Mouse (Mus musculus): ENCODE measurements around the gene H2-Aa. TPM values are rescaled to one million over a fixed set of nuclear protein-coding genes. Genes with fewer than 3 reads are reported as not detected.
A peak's percentile ranks its signal among the peaks of the same experiment; 100 is the strongest.

Gene H2-Aa
- polyA plus RNA-seq, 1 experiment from 2014 or later = 0.83 TPM

DNA sequence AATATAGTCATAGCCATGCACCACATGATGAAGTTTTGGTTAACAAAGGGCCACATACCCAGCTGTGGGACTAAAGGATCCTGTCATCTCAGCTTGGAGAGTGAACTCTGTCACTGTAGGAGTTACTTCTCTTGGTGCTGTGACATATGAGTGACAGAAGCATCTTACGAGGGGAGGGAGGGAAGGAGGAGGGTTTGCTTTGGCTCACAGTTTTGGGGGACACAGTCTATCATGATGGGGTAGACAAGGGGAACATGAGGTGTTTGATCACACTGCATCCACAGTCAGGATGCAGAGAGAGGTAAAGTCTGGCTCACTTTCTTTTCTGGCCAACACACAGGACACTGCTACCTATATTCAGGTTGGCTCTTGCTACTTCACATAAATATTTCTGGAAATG lies 5.8 kb downstream of the H2-Aa start:
- Histone ChIP-seq H3K9me3 (no peaks in the 10 kb centered on the region), H3K9ac (no peak overlapping the region), H3K4me3 (no peak overlapping the region), H3K4me2 (no peak overlapping the region), H3K27me3 (no peaks in the 10 kb centered on the region), H3K27ac (replicated peaks) (no peak overlapping the region), H3K36me3 (no peaks in the 10 kb centered on the region), H3K4me1 (replicated peaks) (no peaks in the 10 kb centered on the region)
- no peak for ATAC-seq (ENCODE audit: low FRiP score, low read depth)
- 79% methylated on average over 1 of the region's 1 CpGs for WGBS

DNA sequence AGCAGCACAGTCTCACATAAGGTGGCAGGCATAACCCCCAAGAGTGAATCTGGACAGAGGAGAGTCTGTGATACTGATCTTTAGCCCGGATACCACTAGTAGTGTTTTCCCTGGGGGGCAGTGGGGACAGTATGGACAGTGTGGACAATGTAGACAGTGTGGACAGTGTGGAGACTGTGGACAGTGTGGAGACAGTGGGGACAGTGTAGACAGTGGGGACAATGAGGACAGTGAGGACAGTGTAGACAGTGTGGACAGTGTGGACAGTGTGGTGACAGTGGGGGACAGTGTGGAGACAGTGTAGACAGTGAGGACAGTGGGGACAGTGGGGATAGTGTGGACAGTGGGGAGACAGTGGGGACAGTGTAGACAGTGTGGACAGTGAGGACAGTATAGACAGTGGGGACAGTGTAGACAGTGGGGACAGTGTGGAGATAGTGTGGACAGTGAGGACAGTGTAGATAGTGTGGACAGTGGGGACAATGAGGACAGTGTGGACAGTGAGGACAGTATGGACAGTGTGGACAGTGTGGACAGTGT lies 7.1 kb downstream of the H2-Aa start:
- Histone ChIP-seq H3K36me3 (no peaks in the 10 kb centered on the region), H3K4me1 (replicated peaks) (no peaks in the 10 kb centered on the region), H3K4me2 (no peak overlapping the region), H3K9me3 (no peaks in the 10 kb centered on the region), H3K27ac (replicated peaks) (no peak overlapping the region), H3K4me3 (no peak overlapping the region), H3K27me3 (no peaks in the 10 kb centered on the region), H3K9ac (no peak overlapping the region)
- ATAC-seq (ENCODE audit: low FRiP score, low read depth) = no peak
- 87% methylated on average over 1 of the region's 1 CpGs for WGBS

DNA sequence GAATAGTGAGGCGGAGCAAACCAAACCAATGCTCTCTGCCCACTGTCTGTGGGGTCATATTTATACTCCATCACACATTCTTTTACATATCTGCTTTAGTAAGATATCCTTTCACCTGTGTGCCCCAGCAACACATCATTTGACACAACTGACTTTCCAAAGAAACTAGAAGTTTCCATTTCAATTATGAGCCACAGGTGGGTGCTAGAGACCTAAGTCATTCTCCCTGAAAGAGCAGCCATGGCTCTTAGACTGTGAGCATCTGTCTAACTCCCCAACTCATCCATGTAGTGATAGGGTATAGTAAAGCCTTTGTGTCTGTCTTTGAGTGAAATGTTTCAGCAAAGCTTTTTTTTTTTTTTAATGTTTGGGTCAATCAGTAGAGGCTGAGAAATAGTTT lies 15.5 kb downstream of the H2-Aa start:
- 97% methylated on average over 1 of the region's 1 CpGs for WGBS
- no peak overlapping the region for H3K9ac ChIP-seq
- no peaks in the 10 kb centered on the region for H3K4me1 ChIP-seq (replicated peaks)
- H3K27ac ChIP-seq (replicated peaks) = no peak overlapping the region
- no peaks in the 10 kb centered on the region for H3K9me3 ChIP-seq
- no peaks in the 10 kb centered on the region for H3K27me3 ChIP-seq
- H3K4me3 ChIP-seq = no peak overlapping the region
- H3K4me2 ChIP-seq = no peak overlapping the region
- no peaks in the 10 kb centered on the region for H3K36me3 ChIP-seq
- no peak for ATAC-seq (ENCODE audit: low FRiP score, low read depth)

DNA sequence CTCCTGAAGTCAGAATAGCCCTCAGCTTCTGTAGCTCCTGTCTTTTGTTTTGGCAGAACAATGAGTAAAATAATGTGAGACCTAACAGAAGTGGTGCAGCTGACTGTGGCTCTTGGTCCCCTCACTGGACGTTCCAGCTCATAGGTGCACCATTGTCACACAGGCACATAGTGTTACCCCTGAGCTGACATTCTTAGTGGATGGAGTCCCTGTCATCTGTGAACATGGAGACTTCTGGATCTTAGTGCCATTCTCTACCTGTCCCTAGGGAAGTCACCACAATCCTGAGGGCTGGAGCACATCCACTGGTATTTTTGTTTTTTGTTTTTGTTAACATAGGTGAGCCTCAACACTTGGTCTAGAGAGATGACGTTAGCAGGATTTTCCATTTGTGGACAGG lies 16.7 kb downstream of the H2-Aa start:
- Histone ChIP-seq H3K9ac (no peak overlapping the region), H3K27me3 (peaks cover 5% of the 10 kb centered on the region; the same call in 1 of the 2 replicates), H3K4me1 (replicated peaks) (no peaks in the 10 kb centered on the region), H3K4me3 (no peak overlapping the region), H3K9me3 (no peaks in the 10 kb centered on the region), H3K4me2 (no peak overlapping the region), H3K36me3 (no peaks in the 10 kb centered on the region), H3K27ac (replicated peaks) (no peak overlapping the region)
- 69% methylated on average over 2 of the region's 2 CpGs for WGBS
- no peak for ATAC-seq (ENCODE audit: low FRiP score, low read depth)

DNA sequence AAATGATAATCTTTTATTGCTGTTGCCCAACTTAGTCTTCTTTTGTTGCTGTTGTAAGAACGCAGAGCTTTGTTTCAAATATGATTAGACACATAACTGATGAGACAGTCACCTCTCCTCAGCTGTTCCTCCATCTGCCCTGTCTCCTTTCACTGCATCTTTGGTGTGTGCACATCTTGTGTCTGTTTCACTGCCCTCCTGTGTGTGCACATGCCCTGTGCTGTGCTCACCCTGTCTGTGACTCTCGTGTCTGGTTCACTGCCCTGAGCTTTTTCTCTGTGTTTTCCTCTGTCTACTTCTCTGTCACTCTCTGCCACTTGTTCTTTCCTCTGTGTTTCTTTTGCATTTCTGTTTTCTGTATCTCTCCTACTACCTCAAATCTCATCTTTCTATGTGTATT lies 17.4 kb downstream of the H2-Aa start:
- H3K27ac ChIP-seq (replicated peaks) = no peak overlapping the region
- peaks cover 9% of the 10 kb centered on the region for H3K27me3 ChIP-seq
- H3K4me3 ChIP-seq = no peak overlapping the region
- no peak overlapping the region for H3K4me2 ChIP-seq
- no peak overlapping the region for H3K9ac ChIP-seq
- no peak for ATAC-seq (ENCODE audit: low FRiP score, low read depth)
- 88% methylated on average over 2 of the region's 2 CpGs for WGBS
- H3K4me1 ChIP-seq (replicated peaks) = peaks cover under 1% of the 10 kb centered on the region; the same call in 1 of the 2 replicates
- H3K9me3 ChIP-seq = no peaks in the 10 kb centered on the region
- no peaks in the 10 kb centered on the region for H3K36me3 ChIP-seq

DNA sequence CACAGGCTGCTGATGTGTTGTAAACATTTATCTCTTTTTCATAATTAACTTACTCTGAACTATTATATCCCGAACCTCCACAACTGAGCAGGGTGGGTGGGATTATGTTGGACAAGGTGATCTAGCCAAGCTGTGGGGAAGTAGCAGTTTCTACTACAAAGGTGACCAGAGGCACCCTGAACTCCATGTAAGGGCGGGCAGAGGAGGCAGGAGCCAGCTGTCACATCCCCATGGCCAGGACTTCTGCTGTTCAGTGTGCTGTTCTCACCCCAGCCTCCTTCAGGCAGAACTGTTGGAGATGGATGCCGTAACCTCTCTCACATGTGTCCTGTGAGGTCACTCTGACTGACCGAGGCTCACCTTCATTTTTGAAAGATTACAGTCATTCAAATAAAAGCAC lies 17.8 kb downstream of the H2-Aa start:
- Histone ChIP-seq H3K4me3 (no peak overlapping the region), H3K27me3 (peaks cover 12% of the 10 kb centered on the region), H3K4me1 (replicated peaks) (peaks cover 4% of the 10 kb centered on the region), H3K36me3 (no peaks in the 10 kb centered on the region), H3K4me2 (no peak overlapping the region), H3K27ac (replicated peaks) (no peak overlapping the region), H3K9ac (no peak overlapping the region), H3K9me3 (no peaks in the 10 kb centered on the region)
- no peak for ATAC-seq (ENCODE audit: low FRiP score, low read depth)
- WGBS = 75% methylated on average over 4 of the region's 4 CpGs

DNA sequence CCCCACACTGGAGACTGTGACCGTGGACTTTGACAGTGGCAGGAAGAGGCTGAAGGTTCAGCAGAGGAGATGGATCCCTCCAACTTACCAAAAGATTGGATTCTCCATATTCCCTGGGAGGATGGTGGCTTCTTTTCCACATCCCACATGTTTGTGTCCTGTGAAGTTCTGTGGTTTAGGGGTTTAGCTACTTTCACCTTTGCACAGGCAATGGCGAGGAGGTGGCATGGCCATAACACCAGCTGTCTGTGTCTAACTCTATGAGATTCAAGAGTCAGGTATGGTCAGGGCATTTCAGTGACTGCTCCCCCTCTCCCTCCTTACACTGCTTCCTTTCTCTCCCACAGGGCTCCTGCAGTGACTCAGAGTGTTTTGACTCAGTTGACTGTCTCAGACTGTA lies 18.9 kb downstream of the H2-Aa start:
- peaks cover 19% of the 10 kb centered on the region for H3K27me3 ChIP-seq
- ATAC-seq (ENCODE audit: low FRiP score, low read depth) = no peak
- no peaks in the 10 kb centered on the region for H3K9me3 ChIP-seq
- H3K27ac ChIP-seq (replicated peaks) = no peak overlapping the region
- no peak overlapping the region for H3K4me2 ChIP-seq
- H3K36me3 ChIP-seq = no peaks in the 10 kb centered on the region
- H3K4me3 ChIP-seq = no peak overlapping the region
- 89% methylated on average over 2 of the region's 2 CpGs for WGBS
- H3K4me1 ChIP-seq (replicated peaks) = peaks cover 15% of the 10 kb centered on the region
- no peak overlapping the region for H3K9ac ChIP-seq

DNA sequence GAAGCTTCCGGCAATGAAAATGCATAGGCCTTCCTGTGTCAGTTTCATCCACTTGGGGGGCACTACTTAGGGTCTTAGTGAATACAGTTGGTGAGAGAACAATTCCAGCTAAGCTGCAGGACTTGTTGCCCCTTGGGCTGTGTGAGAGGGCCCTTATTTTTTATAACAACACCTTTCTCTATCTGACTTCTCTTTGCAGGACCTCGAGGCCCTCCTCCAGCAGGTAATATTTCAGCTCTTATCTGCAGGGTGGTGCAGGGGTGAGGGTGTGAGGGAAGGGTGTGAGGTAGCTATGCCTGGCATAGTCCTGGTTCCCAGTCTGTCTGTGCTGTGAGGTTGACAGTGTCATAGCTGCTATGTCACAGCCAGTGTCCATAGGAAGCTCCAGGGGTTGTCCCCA lies 19.4 kb downstream of the H2-Aa start:
- no peaks in the 10 kb centered on the region for H3K36me3 ChIP-seq
- peaks cover 21% of the 10 kb centered on the region for H3K27me3 ChIP-seq
- H3K27ac ChIP-seq (replicated peaks) = no peak overlapping the region
- H3K4me2 ChIP-seq = no peak overlapping the region
- H3K9ac ChIP-seq = no peak overlapping the region
- 86% methylated on average over 2 of the region's 2 CpGs for WGBS
- H3K9me3 ChIP-seq = no peaks in the 10 kb centered on the region
- ATAC-seq (ENCODE audit: low FRiP score, low read depth) = no peak
- H3K4me1 ChIP-seq (replicated peaks) = peaks cover 20% of the 10 kb centered on the region
- no peak overlapping the region for H3K4me3 ChIP-seq

DNA sequence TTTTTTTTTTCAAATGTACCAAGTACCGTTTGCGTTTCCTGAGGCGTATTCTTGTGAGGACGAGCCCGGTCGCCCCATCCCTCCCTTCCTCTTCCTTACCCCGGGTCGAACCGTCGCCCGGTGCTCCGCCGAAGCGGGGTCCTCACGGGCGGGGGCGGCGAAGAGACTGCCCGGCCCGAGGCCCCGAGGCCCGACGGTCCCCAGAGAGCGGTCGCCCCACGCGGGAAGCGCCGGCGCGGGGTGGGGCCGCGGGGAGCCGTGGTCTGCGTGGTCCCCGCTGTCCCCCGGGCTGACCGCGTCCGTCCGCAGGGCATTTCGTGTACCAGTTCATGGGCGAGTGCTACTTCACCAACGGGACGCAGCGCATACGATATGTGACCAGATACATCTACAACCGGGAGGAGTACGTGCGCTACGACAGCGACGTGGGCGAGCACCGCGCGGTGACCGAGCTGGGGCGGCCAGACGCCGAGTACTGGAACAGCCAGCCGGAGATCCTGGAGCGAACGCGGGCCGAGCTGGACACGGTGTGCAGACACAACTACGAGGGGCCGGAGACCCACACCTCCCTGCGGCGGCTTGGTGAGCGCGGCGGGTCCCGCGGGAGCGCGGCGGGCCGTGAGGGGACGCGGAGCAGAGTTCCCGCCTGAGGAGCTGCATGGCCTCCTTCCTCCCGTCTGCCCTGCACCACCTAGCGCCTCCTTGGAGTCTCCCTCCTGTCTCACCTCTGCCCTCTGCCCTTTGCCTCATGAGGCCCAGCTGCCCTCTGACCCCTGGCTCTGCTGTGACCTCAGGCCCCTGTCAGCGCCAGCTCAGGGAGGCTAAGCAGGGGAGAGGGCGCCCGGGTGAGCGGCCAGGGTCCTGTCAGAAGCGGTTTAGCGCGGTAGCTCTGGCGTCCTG lies 22.9 kb downstream of the H2-Aa start:
- Histone ChIP-seq H3K27me3 (peaks cover 26% of the 10 kb centered on the region), H3K4me1 (replicated peaks) (peaks cover 22% of the 10 kb centered on the region), H3K27ac (replicated peaks) (no peak overlapping the region), H3K9ac (peak overlapping the region; percentile 40), H3K9me3 (no peaks in the 10 kb centered on the region), H3K4me3 (peak overlapping the region; percentile 51), H3K36me3 (no peaks in the 10 kb centered on the region), H3K4me2 (peak overlapping the region; percentile 99)
- whole genome bisulfite sequencing = under 1% methylated on average over 91 of the region's 93 CpGs
- ATAC-seq (ENCODE audit: low FRiP score, low read depth) = no peak

DNA sequence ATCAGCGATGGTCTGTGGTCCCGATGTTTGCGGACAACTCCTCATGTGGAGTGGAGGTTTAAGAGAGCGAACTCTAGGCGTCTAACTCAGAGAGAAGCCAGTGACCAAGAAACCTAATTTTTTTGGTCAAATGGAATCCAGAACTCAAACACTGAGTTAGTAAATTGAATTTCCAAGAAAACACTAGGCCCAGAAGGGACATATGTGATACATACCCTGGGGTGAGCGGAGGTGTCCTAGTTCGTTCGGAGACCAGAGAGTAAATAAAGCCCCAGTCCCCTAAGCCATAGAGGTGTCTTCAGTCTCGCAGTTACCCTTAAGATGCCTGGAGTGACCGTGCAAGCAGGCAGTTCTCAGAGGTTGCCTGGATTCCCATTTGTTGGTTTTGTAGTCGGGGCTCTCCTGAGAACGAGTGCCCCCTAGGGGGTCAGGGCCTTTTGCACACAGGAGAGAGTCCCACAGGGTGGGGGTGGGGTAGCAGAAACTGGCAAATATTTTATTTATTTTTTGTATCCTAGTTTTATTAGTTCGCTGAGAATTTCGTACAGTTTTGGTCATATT lies 23.7 kb downstream of the H2-Aa start:
- peak overlapping the region; percentile 99 for H3K4me2 ChIP-seq
- no peak overlapping the region for H3K9ac ChIP-seq
- H3K27ac ChIP-seq (replicated peaks) = no peak overlapping the region
- peaks cover 22% of the 10 kb centered on the region for H3K4me1 ChIP-seq (replicated peaks)
- no peaks in the 10 kb centered on the region for H3K36me3 ChIP-seq
- H3K4me3 ChIP-seq = peak overlapping the region; percentile 51
- WGBS = 4% methylated on average over 14 of the region's 14 CpGs
- H3K9me3 ChIP-seq = no peaks in the 10 kb centered on the region
- ATAC-seq (ENCODE audit: low FRiP score, low read depth) = no peak
- peaks cover 26% of the 10 kb centered on the region for H3K27me3 ChIP-seq

DNA sequence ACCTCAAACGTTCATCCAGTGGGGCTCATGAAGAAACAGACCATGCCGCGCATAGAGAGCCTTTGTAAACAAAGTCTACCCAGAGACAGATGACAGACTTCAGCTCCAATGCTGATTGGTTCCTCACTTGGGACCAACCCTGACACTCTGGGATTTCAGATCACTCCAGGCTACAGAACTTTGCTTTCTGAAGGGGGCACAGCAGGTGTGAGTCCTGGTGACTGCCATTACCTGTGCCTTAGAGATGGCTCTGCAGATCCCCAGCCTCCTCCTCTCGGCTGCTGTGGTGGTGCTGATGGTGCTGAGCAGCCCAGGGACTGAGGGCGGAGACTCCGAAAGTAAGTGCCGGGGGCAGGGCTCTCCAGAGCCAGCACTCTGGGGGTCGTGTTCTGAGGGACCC lies 24.6 kb downstream of the H2-Aa start:
- Histone ChIP-seq H3K4me1 (replicated peaks) (peaks cover 22% of the 10 kb centered on the region), H3K4me2 (peak overlapping the region; percentile 99), H3K4me3 (peak overlapping the region; percentile 44), H3K36me3 (no peaks in the 10 kb centered on the region), H3K9me3 (no peaks in the 10 kb centered on the region), H3K27me3 (peaks cover 30% of the 10 kb centered on the region), H3K27ac (replicated peaks) (no peak overlapping the region), H3K9ac (no peak overlapping the region)
- ATAC-seq (ENCODE audit: low FRiP score, low read depth) = peak; percentile 83
- 0% methylated on average over 8 of the region's 8 CpGs for WGBS

DNA sequence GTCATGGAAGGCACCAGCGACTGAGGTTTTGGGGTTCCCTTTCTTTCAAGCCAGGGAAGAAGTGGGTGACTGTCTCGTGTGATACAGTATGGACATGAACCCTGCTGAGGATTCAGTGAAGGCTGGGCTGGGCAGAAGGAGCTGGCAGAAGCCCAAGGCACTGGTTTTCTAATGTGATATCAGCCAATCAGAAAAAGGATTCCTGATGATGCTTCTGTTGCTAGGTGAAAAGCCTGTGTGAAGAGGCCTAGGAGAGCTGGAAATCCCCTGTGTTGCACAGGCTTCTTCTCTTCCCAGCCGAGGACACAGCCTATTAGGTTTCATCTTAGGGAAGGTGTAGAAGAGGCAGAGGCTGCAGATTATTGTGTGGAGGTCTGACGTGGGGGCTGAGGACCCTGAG lies 26.1 kb downstream of the H2-Aa start:
- ATAC-seq (ENCODE audit: low FRiP score, low read depth) = peak; percentile 74
- peaks cover 22% of the 10 kb centered on the region for H3K4me1 ChIP-seq (replicated peaks)
- H3K9me3 ChIP-seq = no peaks in the 10 kb centered on the region
- peaks cover 31% of the 10 kb centered on the region for H3K27me3 ChIP-seq
- no peak overlapping the region for H3K4me2 ChIP-seq
- WGBS = 22% methylated on average over 4 of the region's 4 CpGs
- no peaks in the 10 kb centered on the region for H3K36me3 ChIP-seq
- H3K9ac ChIP-seq = no peak overlapping the region
- no peak overlapping the region for H3K27ac ChIP-seq (replicated peaks)
- no peak overlapping the region for H3K4me3 ChIP-seq

Measured in hindbrain, embryonic 15.5 days (tissue).